Mouse (Mus musculus) induced T-regulatory cell, adult 2 months (primary cell): Measurements from ENCODE around the gene Ccr9.

Source experiments
- DNase-seq: peaks from one replicate; pipeline ENCODE4 v3.0.0-alpha.2; 2012; ENCODE audit warnings: low read depth

Ccr9 gene

GRCm38 (mm10) chr9:123802896-123803295, 124.7 kb downstream of the Ccr9 start:
- DNase-seq: peak; percentile 53

GRCm38 (mm10) chr9:123805241-123805640, 127.0 kb downstream of the Ccr9 start:
- DNase-seq: peak; percentile 48

GRCm38 (mm10) chr9:123806267-123806666, 128.0 kb downstream of the Ccr9 start, which contains the start of gene Cxcr6:
TSS of gene Cxcr6 (plus strand) at chr9:123806475.
- DNase-seq: peak; percentile 63

- no peak for DNase-seq
These were observed 130.3 kb downstream of the Ccr9 start for GRCm38 (mm10) chr9:123808583-123808982.

GRCm38 (mm10) chr9:123811831-123812230, 133.6 kb downstream of the Ccr9 start:
- DNase-seq: peak; percentile 51

DNA sequence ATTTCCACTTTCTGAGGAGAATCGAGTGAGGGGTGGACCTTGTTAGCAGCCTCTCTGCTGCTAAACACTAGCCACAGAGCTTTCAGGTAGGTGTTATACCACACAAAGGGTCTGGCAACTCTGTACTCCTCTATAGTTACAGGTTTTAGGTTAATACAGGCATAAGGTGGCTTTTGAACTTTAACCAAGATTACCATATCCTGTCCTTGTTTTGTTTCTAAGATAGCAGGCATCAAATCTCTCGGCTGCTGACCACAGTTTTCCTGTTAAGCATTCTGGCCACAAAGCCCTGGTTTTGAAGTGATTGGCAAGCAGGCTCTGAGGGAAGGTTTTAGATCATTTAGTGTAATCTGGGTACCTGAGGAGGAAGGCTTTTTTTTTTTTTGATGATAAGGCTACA, 136.1 kb downstream of the Ccr9 start:
- DNase-seq: peak; percentile 82

DNA sequence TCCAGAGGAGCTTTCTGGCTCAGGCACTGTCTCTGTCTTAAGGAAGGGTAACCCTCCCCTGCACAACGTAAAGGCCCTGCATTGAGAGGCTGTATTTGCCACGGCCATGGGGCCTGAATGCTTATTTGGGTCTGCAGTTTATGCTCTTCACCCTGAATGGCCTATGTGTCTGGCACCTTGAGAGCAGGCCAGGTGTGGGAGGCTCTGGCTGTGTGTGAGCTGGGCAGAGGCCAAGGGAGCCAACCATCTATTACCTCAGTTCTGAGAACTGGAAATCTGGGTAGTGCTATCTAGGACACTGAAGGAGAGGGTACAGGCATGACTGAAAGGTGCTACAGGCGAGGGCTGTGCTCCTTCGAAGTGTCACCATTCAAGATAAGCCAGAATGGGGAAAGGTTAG, 136.6 kb downstream of the Ccr9 start:
- DNase-seq: no peak

DNA sequence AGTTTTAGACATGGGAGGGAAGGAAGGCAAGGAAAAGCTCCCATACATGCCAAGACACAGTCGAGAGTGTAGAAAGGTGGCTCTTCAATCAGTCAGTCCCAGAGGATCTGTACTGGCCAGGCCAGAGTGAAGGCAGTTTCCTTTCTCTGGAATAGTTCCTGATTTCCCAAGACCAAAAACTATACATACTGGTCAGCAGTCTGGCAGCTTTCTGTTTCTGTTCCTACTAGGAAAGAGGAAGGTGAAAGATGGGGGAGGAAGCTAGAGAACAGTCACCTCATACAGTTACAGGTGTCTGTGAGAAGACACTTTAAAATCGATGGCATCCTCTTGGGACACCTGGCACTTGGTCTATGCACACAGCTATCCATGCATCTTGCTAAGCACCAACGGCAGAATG, 137.2 kb downstream of the Ccr9 start:
- DNase-seq: no peak

DNA sequence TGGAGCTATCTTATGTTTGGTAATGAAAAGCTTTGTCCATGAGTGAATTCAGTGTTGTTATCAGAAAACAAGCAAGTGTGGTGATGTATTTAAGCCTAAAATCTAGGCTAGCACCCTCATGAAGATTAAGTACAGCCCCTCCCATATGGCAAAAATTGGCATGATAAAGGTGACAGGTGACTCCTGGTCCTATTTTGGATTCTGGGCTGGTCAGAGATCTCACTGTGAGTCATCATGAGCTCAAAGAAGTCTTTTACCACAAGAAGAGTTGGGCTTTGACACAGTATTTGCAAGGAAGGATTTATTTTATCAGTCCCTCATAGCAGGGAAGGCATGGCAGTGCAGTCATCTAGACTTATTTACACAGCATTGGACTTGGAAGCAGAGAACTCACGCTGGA, 137.8 kb downstream of the Ccr9 start:
- DNase-seq: no peak

DNA sequence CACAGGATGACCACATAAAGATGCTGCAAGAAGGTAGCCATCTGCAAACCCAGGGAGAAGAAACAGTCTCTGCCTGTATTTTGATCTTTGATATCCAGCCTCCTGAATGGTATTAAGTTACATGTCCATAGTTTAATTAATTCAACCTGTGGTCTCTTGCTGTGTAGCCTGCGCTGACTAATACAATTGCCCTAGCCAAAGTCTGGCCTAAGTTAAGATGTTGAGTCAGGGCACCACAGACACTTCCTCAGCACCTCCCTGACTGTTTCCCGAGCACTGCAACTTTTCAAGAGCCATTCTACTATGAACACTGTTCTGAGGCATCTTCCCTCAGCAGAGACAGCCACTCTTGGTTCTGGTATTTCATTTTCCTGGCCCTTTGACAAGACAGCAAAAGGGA, 140.4 kb downstream of the Ccr9 start:
- DNase-seq: no peak

GRCm38 (mm10) chr9:123826631-123827030, 148.4 kb downstream of the Ccr9 start:
- DNase-seq: no peak

DNA sequence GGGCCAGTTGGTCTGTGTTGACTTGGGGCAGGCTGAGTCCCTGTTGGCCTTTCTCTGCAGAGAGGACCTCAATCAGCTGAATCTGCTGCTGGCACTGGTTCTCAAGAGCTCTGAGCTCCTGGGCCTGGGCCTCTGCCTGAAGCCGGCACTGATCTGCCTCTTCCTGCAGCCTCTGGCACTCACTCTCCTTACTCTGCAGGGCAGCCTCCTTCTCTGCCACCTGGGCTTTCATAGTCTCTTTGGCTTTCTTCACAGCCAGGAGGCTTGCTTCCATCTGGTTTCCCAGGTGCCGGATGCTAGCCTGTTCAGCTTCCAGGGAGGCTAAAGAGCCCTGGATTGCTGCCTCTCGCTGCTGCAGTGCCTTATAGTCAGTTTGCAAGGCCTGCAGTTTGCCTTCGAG, 150.7 kb downstream of the Ccr9 start:
- DNase-seq: no peak
